Mouse (Mus musculus) heart, embryonic 16.5 days (tissue): Measurements from ENCODE around the gene C1qtnf2. TPM values are rescaled to one million over a fixed set of nuclear protein-coding genes. Genes with fewer than 3 reads are reported as not detected.

Experiments used
- ATAC-seq: fragments of 200-750 bp; cut with Nextera tagmentation; replicated peaks from 2 replicates; pipeline ENCODE4 v1.8.0; 2017; ENCODE audit warnings: moderate number of reproducible peaks; ENCODE audit not compliant: insufficient read depth, low FRiP score; ENCODE audit errors: extremely low read depth
- H3K27ac ChIP-seq: fragments of 300-500 bp; sonication (generic); 2 replicates; pipeline ENCODE4 v1.5.1; 2014; ENCODE audit warnings: mild to moderate bottlenecking, low read length, control low read depth, moderate library complexity
- H3K27me3 ChIP-seq: fragments of 300-500 bp; sonication (generic); 2 replicates; pipeline ENCODE4 v1.6.1; 2014; ENCODE audit warnings: low read length, mixed read lengths; ENCODE audit not compliant: control insufficient read depth, insufficient read depth
- H3K36me3 ChIP-seq: fragments of 300-500 bp; sonication (generic); 2 replicates; pipeline ENCODE4 v1.6.1; 2014; ENCODE audit not compliant: control insufficient read depth, insufficient read depth
- H3K4me1 ChIP-seq: fragments of 300-500 bp; sonication (generic); 2 replicates; pipeline ENCODE4 v1.6.1; 2014; ENCODE audit warnings: low read length, mixed read lengths; ENCODE audit not compliant: control insufficient read depth, insufficient read depth
- H3K4me2 ChIP-seq: fragments of 300-500 bp; sonication (generic); 2 replicates; pipeline ENCODE4 v1.6.1; 2014; ENCODE audit warnings: low read depth, mild to moderate bottlenecking, control low read depth, low read length
- H3K4me3 ChIP-seq: fragments of 300-500 bp; sonication (generic); 2 replicates; pipeline ENCODE4 v1.5.1; 2014; ENCODE audit warnings: mild to moderate bottlenecking, control low read depth, low read length
- H3K9ac ChIP-seq: fragments of 300-500 bp; sonication (generic); 2 replicates; pipeline ENCODE4 v1.6.1; 2014; ENCODE audit warnings: low read length, control low read depth
- H3K9me3 ChIP-seq: fragments of 300-500 bp; sonication (generic); replicated peaks from 2 replicates; pipeline ENCODE4 v1.6.1; 2016; ENCODE audit warnings: low read length; ENCODE audit not compliant: control insufficient read depth
- WGBS: fragments of 180-500 bp; shearing (Covaris S2); extraction: QIAGEN DNeasy Blood & Tissue Kit; methylation state at CpG from one replicate; pipeline ENCODE4 v1.1.7; 2014; 5-methylcytosine and 5-hydroxymethylcytosine counted together
- polyA plus RNA-seq: library from polyadenylated mRNA; unstranded; fragments of >200 nt; fragmentation: Nextera tagmentation; extraction: Ambion mirVana; gene quantifications from 2 replicates; pipeline ENCODE4 v1.2.1, GENCODE M21; 2015

The C1qtnf2 gene
- polyA plus RNA-seq, 1 experiment from 2014 or later = 6.3 TPM

- Histone ChIP-seq H3K27me3 (no peaks in the 10 kb centered on the region), H3K4me1 (no peaks in the 10 kb centered on the region), H3K9me3 (no peaks in the 10 kb centered on the region), H3K36me3 (peaks cover 84% of the 10 kb centered on the region), H3K4me3 (no peak overlapping the region), H3K9ac (no peak overlapping the region), H3K27ac (no peak overlapping the region), H3K4me2 (no peak overlapping the region)
- WGBS = 93% methylated on average over 13 of the region's 13 CpGs
- no peak for ATAC-seq
Observed at GRCm38 (mm10) chr11:43443183-43443582, 30.9 kb upstream of the C1qtnf2 start.

DNA sequence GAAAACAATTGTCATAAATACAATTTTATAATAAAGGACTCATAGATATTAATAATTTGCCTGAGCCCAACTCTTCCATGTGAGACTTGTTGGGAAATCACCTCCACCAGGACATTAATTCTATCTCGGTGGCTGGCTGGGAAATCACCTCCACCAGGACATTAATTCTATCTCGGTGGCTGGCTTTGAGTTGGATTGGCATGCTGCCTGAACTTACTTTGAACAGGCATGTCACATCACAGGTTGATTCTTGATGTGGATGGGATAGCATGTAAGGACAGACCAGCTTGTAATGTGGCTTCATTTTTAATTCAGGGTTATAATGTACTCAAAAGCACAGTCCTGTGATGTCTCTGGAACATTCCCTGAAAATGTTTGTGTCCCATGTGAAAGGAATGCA lies 24.2 kb upstream of the C1qtnf2 start:
- no peaks in the 10 kb centered on the region for H3K27me3 ChIP-seq
- no peaks in the 10 kb centered on the region for H3K4me1 ChIP-seq
- H3K4me2 ChIP-seq = no peak overlapping the region
- no peak overlapping the region for H3K9ac ChIP-seq
- no peak for ATAC-seq
- 58% methylated on average over 2 of the region's 2 CpGs for WGBS
- H3K4me3 ChIP-seq = no peak overlapping the region
- H3K9me3 ChIP-seq = no peaks in the 10 kb centered on the region
- peaks cover 23% of the 10 kb centered on the region for H3K36me3 ChIP-seq
- H3K27ac ChIP-seq = no peak overlapping the region

DNA sequence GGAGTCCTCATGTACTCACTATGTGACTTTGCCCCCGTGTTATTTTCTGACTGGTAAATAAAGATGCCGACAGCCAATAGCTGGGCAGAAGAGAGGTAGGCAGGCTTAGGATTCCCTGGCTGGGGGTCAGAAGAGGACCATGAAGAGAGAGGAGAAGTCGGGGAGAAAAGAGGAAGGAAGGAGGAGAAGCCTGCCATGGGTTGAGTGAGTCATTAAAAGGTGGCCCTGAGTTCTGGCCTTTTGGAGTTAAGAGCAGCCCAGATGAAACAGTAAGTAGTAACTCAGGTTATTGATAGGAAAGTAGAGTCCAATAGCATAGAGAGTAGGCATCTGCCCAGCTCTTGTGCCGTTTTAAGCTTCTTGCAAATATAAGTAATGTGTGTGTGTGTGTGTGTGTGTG lies 22.8 kb upstream of the C1qtnf2 start:
- Histone ChIP-seq H3K4me3 (no peak overlapping the region), H3K36me3 (peaks cover 9% of the 10 kb centered on the region), H3K4me2 (no peak overlapping the region), H3K27ac (no peak overlapping the region), H3K27me3 (no peaks in the 10 kb centered on the region), H3K4me1 (no peaks in the 10 kb centered on the region), H3K9me3 (no peaks in the 10 kb centered on the region), H3K9ac (no peak overlapping the region)
- 65% methylated on average over 4 of the region's 4 CpGs for WGBS
- no peak for ATAC-seq

- no peak for ATAC-seq
- H3K9me3 ChIP-seq = no peaks in the 10 kb centered on the region
- no peak overlapping the region for H3K27ac ChIP-seq
- H3K4me1 ChIP-seq = no peaks in the 10 kb centered on the region
- H3K4me2 ChIP-seq = no peak overlapping the region
- H3K4me3 ChIP-seq = no peak overlapping the region
- WGBS = 67% methylated on average over 2 of the region's 2 CpGs
- no peak overlapping the region for H3K9ac ChIP-seq
- no peaks in the 10 kb centered on the region for H3K27me3 ChIP-seq
- H3K36me3 ChIP-seq = peaks cover 3% of the 10 kb centered on the region; the same call in 1 of the 2 replicates
Observed at GRCm38 (mm10) chr11:43452266-43452665, 21.8 kb upstream of the C1qtnf2 start.

GRCm38 (mm10) chr11:43463204-43463603 lies 10.9 kb upstream of the C1qtnf2 start:
- Histone ChIP-seq H3K4me3 (no peak overlapping the region), H3K36me3 (no peaks in the 10 kb centered on the region), H3K9ac (no peak overlapping the region), H3K4me2 (no peak overlapping the region), H3K4me1 (no peaks in the 10 kb centered on the region), H3K27ac (no peak overlapping the region), H3K27me3 (no peaks in the 10 kb centered on the region), H3K9me3 (no peaks in the 10 kb centered on the region; the same call in 1 of the 2 replicates)
- WGBS = 91% methylated on average over 25 of the region's 25 CpGs
- no peak for ATAC-seq

DNA sequence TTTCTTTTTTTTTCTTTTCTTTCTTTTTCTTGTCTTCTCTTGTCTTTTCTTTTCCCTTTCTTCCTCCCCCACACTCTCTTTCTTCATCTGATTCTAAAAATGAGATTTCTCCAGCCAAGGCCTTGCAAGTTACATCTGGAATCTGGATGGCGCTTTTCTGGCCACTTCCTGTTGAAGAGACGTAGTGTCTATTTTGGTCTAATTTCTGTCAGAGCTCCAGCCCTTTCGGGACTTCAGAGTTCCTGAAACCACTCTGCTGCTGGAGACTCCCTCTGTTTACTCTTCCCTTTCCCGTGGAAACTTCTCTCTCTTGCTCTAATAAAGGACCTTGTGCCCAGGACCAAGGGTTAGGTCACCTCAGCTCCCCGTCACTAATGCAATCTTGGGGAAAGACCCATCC lies 4.0 kb upstream of the C1qtnf2 start:
- ATAC-seq = no peak; the same call in 1 of the 2 replicates
- Histone ChIP-seq H3K9me3 (no peaks in the 10 kb centered on the region), H3K4me3 (no peak overlapping the region), H3K4me2 (no peak overlapping the region), H3K9ac (no peak overlapping the region), H3K27me3 (no peaks in the 10 kb centered on the region), H3K4me1 (peaks cover 8% of the 10 kb centered on the region), H3K27ac (peak overlapping the region; percentile 73), H3K36me3 (no peaks in the 10 kb centered on the region)
- 22% methylated on average over 5 of the region's 5 CpGs for WGBS

DNA sequence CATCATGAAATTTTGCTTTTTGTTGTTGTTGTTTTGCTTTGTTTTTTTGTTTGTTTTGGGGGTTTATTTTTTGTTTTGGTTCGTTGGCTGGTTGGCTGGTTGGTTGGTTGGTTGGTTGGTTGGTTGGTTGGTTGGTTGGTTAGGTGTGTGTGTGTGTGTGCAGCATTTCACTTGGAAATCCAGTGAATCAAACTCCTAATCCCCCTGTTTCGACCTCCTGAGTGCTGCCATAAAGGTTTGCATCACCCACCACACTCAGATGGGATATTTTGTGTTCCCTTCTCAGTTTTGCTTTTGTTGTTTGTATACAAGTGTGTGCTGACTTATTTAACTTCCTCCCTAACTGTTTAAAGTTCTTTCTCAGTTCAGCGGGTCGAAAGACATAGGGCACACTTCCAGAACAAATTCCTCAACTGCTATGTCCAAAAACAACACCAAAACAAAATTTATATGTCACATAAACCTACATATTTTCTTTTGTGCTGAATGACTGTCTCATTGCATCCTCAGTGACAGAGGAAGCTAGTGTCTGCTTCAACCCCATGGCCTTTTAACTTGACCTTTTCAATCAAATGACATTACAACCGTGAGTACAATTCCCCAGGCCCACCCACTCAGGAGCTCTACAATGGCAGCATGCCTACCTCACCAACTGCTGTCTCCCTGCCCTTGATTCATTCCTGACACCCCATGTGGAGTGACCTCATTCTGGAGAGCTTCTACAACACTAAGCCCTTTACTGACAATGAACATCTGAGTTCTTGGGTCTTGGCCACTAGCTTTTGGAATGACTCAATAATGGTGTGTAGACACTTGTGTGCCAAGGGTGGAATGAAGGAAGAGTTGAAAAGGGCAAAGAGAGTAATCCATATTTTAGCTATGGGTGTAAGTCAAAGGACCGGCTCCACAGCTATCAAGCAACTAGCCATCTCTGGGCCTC lies 2.9 kb upstream of the C1qtnf2 start:
- ATAC-seq = no peak
- WGBS = 69% methylated on average over 6 of the region's 6 CpGs
- no peak overlapping the region for H3K4me3 ChIP-seq

GRCm38 (mm10) chr11:43473115-43473514 lies 961 bp upstream of the C1qtnf2 start:
- no peak for ATAC-seq
- Histone ChIP-seq H3K27me3 (no peaks in the 10 kb centered on the region), H3K4me1 (peaks cover 8% of the 10 kb centered on the region), H3K4me3 (no peak overlapping the region), H3K27ac (no peak overlapping the region), H3K4me2 (no peak overlapping the region), H3K9ac (no peak overlapping the region), H3K36me3 (no peaks in the 10 kb centered on the region), H3K9me3 (no peaks in the 10 kb centered on the region)
- WGBS = 78% methylated on average over 1 of the region's 1 CpGs

More for the DNA sequence above, 2.9 kb upstream of the C1qtnf2 start:
- no peaks in the 10 kb centered on the region for H3K27me3 ChIP-seq
- H3K4me1 ChIP-seq = peaks cover 8% of the 10 kb centered on the region
- H3K27ac ChIP-seq = no peak overlapping the region; the same call in 1 of the 2 replicates
- H3K9me3 ChIP-seq = no peaks in the 10 kb centered on the region
- H3K9ac ChIP-seq = no peak overlapping the region
- no peak overlapping the region for H3K4me2 ChIP-seq
- H3K36me3 ChIP-seq = no peaks in the 10 kb centered on the region

- ATAC-seq = no peak
- Histone ChIP-seq H3K4me1 (peaks cover 8% of the 10 kb centered on the region), H3K27me3 (no peaks in the 10 kb centered on the region), H3K9me3 (no peaks in the 10 kb centered on the region), H3K9ac (peak overlapping the region; percentile 52), H3K4me3 (peak overlapping the region; percentile 48), H3K27ac (no peak overlapping the region), H3K4me2 (peak overlapping the region; percentile 60), H3K36me3 (no peaks in the 10 kb centered on the region)
- 45% methylated on average over 15 of the region's 15 CpGs for WGBS
Observed at GRCm38 (mm10) chr11:43473635-43474224, 346 bp upstream of the C1qtnf2 start.
